Comparison of ENCODE assay signal across 7 mouse cellular contexts in genomic region chr7:73372352-73372970, GRCm38 (mm10). TPM values are rescaled to one million over a fixed set of nuclear protein-coding genes. Genes with fewer than 3 reads are reported as not detected.
DNase-seq lines count a peak whose midpoint lies in the region; ATAC-seq and TF ChIP-seq lines count a peak whose summit lies in the region.

No protein-coding gene starts in this region.

- TF ChIP-seq POLR2A in myocyte (IDR thresholded peaks at IDR 0.05; ENCODE audit: insufficient read length, low read depth): peak; percentile 49

- no peak for ATAC-seq in embryonic facial prominence, embryonic 15.5 days (ENCODE audit: insufficient number of reproducible peaks, low FRiP score, low TSS enrichment, low read depth)
- no peak for ATAC-seq in liver, embryonic 11.5 days (replicated peaks; ENCODE audit: low FRiP score)

- H3ac ChIP-seq in myocyte (ENCODE audit: control insufficient read depth, insufficient read length): no peak overlapping the region

- peak overlapping the region; percentile 34 for H3K4me3 ChIP-seq in embryonic facial prominence, embryonic 15.5 days (replicated peaks)
- peak overlapping the region; percentile 27; the same call in 1 of the 2 replicates for H3K4me3 ChIP-seq in liver, embryonic 11.5 days (ENCODE audit: low read depth, low read length)
- no peak overlapping the region for H3K4me3 ChIP-seq in myocyte

- H3K4me2 ChIP-seq in embryonic facial prominence, embryonic 15.5 days (replicated peaks): peak overlapping the region; percentile 58
- H3K4me2 ChIP-seq in liver, embryonic 11.5 days: peak overlapping the region; percentile 61
- H3K4me2 ChIP-seq in myocyte (ENCODE audit: low read depth): peak overlapping the region; percentile 60

- H3K4me1 ChIP-seq in embryonic facial prominence, embryonic 15.5 days: peaks cover 33% of the 10 kb centered on the region
- peaks cover 5% of the 10 kb centered on the region; the same call in 1 of the 2 replicates for H3K4me1 ChIP-seq in liver, embryonic 11.5 days (replicated peaks; ENCODE audit: control insufficient read depth, insufficient read depth, low read length)

- no peaks in the 10 kb centered on the region for H3K36me3 ChIP-seq in embryonic facial prominence, embryonic 15.5 days
- H3K36me3 ChIP-seq in liver, embryonic 11.5 days (ENCODE audit: control insufficient read depth, insufficient read depth, low read length): no peaks in the 10 kb centered on the region
- H3K36me3 ChIP-seq in myocyte (ENCODE audit: control insufficient read depth, insufficient read depth): no peaks in the 10 kb centered on the region

- H3K27me3 ChIP-seq in embryonic facial prominence, embryonic 15.5 days: peaks cover 40% of the 10 kb centered on the region
- H3K27me3 ChIP-seq in liver, embryonic 11.5 days (replicated peaks; ENCODE audit: control insufficient read depth, insufficient read depth, low read length): peaks cover 68% of the 10 kb centered on the region
- H3K27me3 ChIP-seq in myocyte (ENCODE audit: control insufficient read depth, insufficient read depth, insufficient read length): no peaks in the 10 kb centered on the region

- WGBS in embryonic facial prominence, embryonic 15.5 days: 4% methylated on average over 29 of the region's 29 CpGs
- 2% methylated on average over 29 of the region's 29 CpGs for WGBS in liver, embryonic 11.5 days

- H3K79me2 ChIP-seq in myocyte (ENCODE audit: control insufficient read depth, insufficient read depth): no peaks in the 10 kb centered on the region

- no peaks in the 10 kb centered on the region for H3K9me3 ChIP-seq in embryonic facial prominence, embryonic 15.5 days (replicated peaks)
- H3K9me3 ChIP-seq in liver, embryonic 11.5 days (ENCODE audit: control insufficient read depth, low read length): no peaks in the 10 kb centered on the region

- H3K9ac ChIP-seq in embryonic facial prominence, embryonic 15.5 days: no peak overlapping the region
- no peak overlapping the region for H3K9ac ChIP-seq in liver, embryonic 11.5 days (ENCODE audit: low read depth, low read length)

- peak; percentile 88 for DNase-seq in adrenal gland, postnatal 10 days
- DNase-seq in heart, adult 9 months (ENCODE audit: low spot score in 2 of 2): peak; percentile 60 to 88
- DNase-seq in kidney, adult 9 months: peak; percentile 37
- DNase-seq in liver, embryonic 11.5 days (ENCODE audit: low spot score): peak; percentile 44
- peak; percentile 64 for DNase-seq in urinary bladder, adult 2 months (ENCODE audit: low spot score)

- peak overlapping the region; percentile 5; the same call in 1 of the 2 replicates for H3K27ac ChIP-seq in embryonic facial prominence, embryonic 15.5 days (replicated peaks)
- no peak overlapping the region for H3K27ac ChIP-seq in liver, embryonic 11.5 days (ENCODE audit: low read depth, low read length)

TF ChIP-seq in myocyte, 11 proteins besides CTCF, POLR2A, EP300 and RAD21:
- TF ChIP-seq MYOD1 (IDR thresholded peaks at IDR 0.05; ENCODE audit: control insufficient read depth in 1 of 3, insufficient read length in 2 of 3, low read depth in 2 of 3) (peak; percentile 18 to 57 (median 35)), MYOG (IDR thresholded peaks at IDR 0.05; ENCODE audit: control insufficient read depth in 1 of 3, insufficient read depth in 1 of 3, insufficient read length in 2 of 3, low read depth in 2 of 3) (peak in 1 of 3 experiments; percentile 78), CEBPB (IDR thresholded peaks at IDR 0.05; ENCODE audit: insufficient read depth, poor library complexity, severe bottlenecking) (0 out of 2 replicates have a peak, but pooled peaks have one; percentile 16), SRF (IDR thresholded peaks at IDR 0.05; ENCODE audit: control insufficient read depth, insufficient read length, low read depth) (no peak)

RNA-seq across cellular contexts. Expression of gene Rgma, which starts 2.8 kb away (rescaled TPM):
- total RNA-seq in adrenal gland, postnatal 10 days (2021): 10 to 100 TPM; 10.3 to 20.0 TPM
- 23.0 and 24.1 TPM in 2 replicates for polyA plus RNA-seq in embryonic facial prominence, embryonic 15.5 days (2015; fragmentation: Nextera tagmentation; extraction: Ambion mirVana)
- polyA plus RNA-seq in liver, embryonic 11.5 days (2014; fragmentation: Nextera tagmentation; extraction: Ambion mirVana): 2.8 and 3.0 TPM in 2 replicates
- 34.0 TPM for polyA plus RNA-seq in myocyte (2012; fragmentation: generic; extraction: Trizol)
- 7.2 and 18.5 TPM in 2 replicates for polyA plus RNA-seq in urinary bladder, adult 2 months (2012; rRNA removed)

Comparison
In these comparisons a context has a peak if more than half of its experiments do, and no peak if none do; other contexts are left out.
1. DNase-seq: peak in every context shown above with its lines; median percentile 88 in adrenal gland, postnatal 10 days; 74 in heart, adult 9 months; 64 in urinary bladder, adult 2 months; 44 in liver, embryonic 11.5 days; 37 in kidney, adult 9 months.